Mouse (Mus musculus) erythroid progenitor cell, adult 5-6 weeks (primary cell): Measurements from ENCODE around the gene Vmn1r211. TPM values are rescaled to one million over a fixed set of nuclear protein-coding genes. Genes with fewer than 3 reads are reported as not detected.
"Not testable (repeated sequence)": the region's sequence is repeated elsewhere in the genome, so short reads cannot be mapped to it uniquely, and the experiment has no call there.

ENCODE experiments used
- ATAC-seq: replicated peaks from 2 replicates; pipeline ENCODE4 v1.8.0; 2016; ENCODE audit warnings: moderate number of reproducible peaks, mild to moderate bottlenecking, moderate TSS enrichment, inconsistent platforms; ENCODE audit not compliant: poor library complexity, low FRiP score, severe bottlenecking
- total RNA-seq, 2 experiments: library from RNA; stranded (forward) in 1 of 2; stranded (reverse) in 1 of 2; fragments of 150-400 nt in 1 of 2; fragments of 186-747, 209-891 nt in 1 of 2; gene quantifications; 2 replicates each; pipeline versions ENCODE4 v1.2.3 to v1.2.4; 2015 to 2017; ENCODE audit warnings: low replicate concordance in 2 of 2

The Vmn1r211 gene
- not detected in 2 replicates for total RNA-seq (2015; ENCODE audit: low replicate concordance)
- not detected in 2 replicates for total RNA-seq (2017; ENCODE audit: low replicate concordance)

DNA sequence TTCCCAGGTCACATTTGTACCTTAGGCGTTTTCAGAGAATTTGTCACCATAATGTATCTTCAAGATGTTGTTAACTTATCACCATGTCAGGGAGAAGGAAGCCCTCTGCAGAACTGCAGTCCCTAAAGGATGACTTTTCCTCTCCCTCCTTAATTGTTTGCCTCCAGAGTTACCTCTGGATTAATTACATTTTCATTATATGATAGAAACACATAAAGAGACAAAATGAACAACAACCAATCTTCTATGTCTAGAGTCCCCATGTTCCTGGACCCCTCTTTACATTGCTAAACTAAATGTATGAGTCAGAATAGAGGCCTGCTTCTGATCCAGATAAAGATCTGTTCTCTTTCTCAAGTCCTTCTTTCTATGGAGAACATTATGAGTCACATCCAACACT is at the start of gene Vmn1r211:
Gene Vmn1r211 (minus strand): TSS at position 101 of the 400 bp plus-strand sequence.
- no peak for ATAC-seq

DNA sequence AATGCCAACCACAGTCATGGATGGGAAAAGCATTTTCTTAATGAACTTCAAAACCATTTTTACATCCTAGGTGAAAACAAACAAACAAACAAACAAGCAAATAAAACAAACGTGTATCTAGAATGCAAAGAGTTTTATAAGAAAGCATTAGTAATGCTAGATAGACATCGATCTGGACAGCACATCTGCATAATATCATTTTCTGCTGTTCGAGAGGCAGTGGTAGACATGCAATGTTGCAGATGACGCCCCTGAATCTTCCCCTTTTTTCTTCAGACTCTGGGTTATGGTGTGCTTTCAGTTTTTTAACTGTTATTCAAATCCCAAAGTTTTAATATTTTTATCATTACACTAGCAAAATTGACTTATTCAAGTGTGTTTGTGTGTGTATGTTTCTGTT is 26.7 kb upstream of the Vmn1r211 start, which contains the start of gene Vmn1r212:
Gene Vmn1r212 (minus strand): TSS at position 101 of the 400 bp plus-strand sequence.
- ATAC-seq = no peak

DNA sequence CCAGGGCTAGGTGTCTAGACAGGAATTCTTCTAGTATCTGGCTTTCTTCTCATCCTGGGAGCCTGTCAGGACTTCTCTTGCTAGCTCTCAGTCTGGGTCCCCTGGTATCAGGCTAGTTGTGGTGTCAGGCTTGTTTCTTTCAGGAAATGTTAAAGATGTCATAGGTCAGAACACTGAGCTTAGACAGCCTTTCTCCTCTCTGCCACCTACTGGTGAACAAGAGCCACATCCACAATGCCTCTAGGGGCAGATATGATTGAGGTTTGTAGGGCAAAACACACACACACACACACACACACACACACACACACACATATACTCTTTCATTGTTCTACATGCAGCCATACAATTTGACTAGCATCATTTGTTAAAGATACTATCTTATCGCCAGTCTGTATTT is 21.9 kb upstream of the Vmn1r211 start:
- no peak for ATAC-seq

DNA sequence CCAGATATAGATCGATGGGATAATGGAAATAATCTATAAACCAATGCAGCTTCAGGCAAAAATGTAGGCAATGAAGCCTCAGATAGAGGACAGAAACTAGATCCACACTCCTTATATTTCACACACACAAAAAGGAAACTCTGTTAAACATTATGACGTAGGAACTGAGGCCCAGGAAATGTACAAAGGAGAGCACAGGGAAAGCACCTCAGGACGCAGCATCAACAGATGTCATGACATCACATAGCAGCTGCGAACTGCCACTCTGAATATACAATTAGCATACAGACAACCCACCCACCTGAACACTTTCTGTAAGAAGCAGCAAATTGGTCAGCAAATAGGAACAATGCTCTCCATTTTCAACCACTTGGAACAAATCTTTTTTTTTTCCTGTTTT is 2.6 kb downstream of the Vmn1r211 start:
- ATAC-seq = no peak

DNA sequence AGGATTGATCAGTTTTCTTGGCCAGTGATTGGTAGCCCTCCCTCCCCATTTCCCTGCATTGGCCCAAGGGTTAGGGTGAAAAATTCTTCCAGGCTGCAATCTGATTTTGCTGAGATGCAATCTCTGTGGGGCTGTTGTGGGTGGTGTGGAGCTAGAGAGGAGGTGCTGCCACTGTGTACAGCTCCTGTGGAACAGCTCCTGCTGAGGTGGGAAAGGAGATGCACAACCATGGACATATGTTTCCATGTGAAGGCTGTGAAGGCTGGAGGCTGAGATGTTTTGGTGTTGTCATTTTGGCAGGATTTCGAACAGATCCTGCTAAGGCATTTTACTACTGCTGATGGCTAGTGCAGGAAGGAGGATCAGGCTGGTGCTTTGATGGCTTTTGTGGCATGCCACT is 10.6 kb downstream of the Vmn1r211 start:
- ATAC-seq = no peak

- ATAC-seq = not testable (repeated sequence)
Measured at GRCm38 (mm10) chr13:22844304-22844703, 13.1 kb downstream of the Vmn1r211 start.

DNA sequence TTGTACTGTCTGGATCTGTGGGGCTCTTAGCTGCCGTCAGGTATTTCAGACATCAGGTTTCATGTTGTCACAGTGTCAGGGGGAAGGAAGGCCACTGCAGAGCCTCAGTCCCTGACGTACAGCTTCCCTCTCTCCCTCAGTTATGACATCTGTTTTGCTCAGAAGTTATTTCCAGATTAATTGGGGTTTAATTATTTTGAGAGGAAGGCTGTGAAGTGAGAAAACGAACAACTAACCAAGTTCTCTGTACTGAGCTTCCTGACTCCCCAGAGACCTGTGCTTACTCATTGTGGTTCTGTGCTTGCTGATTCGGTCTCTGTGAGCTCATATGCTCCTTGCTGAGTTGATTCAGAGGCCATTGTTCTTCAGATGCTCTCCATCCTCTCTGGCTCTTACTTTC is 26.1 kb downstream of the Vmn1r211 start, which contains the start of gene Vmn1r210:
Gene Vmn1r210 (minus strand): TSS at position 101 of the 400 bp plus-strand sequence.
- ATAC-seq = no peak

DNA sequence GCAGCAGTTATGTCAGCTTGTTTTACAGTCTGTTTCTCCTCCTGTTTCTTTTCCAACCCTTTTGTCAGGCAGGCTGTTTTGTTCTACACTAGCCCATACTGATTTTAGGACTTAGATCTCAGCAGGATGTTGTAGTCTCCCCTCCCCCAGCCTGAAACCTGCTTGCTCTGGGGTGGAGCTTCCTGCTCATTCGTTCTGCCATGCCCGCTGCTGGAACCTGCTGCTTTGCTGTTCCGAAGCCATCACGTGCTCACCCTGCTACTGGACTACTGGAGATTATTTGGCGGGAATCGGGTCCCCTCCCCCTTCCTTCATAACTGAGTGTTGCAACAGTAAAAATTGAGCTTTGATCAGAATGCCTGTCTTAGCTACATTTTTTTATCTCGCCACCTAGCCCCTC is 28.0 kb downstream of the Vmn1r211 start:
- not testable (repeated sequence) for ATAC-seq

GRCm38 (mm10) chr13:22821601-22822000 is 35.8 kb downstream of the Vmn1r211 start:
- ATAC-seq = not testable (repeated sequence)

DNA sequence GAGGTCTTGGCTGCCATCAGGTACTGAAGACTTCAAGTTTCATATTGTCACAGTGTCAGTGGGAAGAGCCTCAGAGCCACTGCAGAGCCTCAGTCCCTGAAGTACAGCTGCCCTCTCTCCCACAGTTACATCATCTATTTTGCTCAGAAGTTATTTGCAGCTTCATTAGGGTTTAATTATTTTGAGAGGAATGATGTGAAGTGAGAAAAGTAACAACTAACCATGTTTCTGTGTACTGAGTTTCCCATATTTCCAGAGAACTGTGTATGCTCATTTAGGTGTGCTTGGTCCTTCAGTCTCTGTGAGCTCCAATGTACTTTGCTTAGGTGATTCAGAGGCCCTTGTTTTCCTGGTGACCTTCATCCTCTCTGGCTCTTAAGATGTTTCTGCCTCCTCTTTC is 47.8 kb downstream of the Vmn1r211 start, which contains the start of gene Vmn1r209:
Gene Vmn1r209 (minus strand): TSS at position 101 of the 400 bp plus-strand sequence.
- ATAC-seq = not testable (repeated sequence)

Other genes with a start within 250 kb of the Vmn1r211 start
- gene Vmn1r206, start 233.3 kb downstream of the Vmn1r211 start, total RNA-seq (2015; ENCODE audit: low replicate concordance) = not detected in 2 replicates
- not detected in 2 replicates for gene Vmn1r206, start 233.3 kb downstream of the Vmn1r211 start, total RNA-seq (2017; ENCODE audit: low replicate concordance)
- gene Vmn1r207-ps, start 127.9 kb downstream of the Vmn1r211 start, total RNA-seq (2015; ENCODE audit: low replicate concordance) = not detected in 2 replicates
- gene Vmn1r207-ps, start 127.9 kb downstream of the Vmn1r211 start, total RNA-seq (2017; ENCODE audit: low replicate concordance) = not detected in 2 replicates
- not detected in 2 replicates for gene Vmn1r208, start 80.2 kb downstream of the Vmn1r211 start, total RNA-seq (2015; ENCODE audit: low replicate concordance)
- gene Vmn1r208, start 80.2 kb downstream of the Vmn1r211 start, total RNA-seq (2017; ENCODE audit: low replicate concordance) = not detected in 2 replicates
- gene Vmn1r209, start 47.9 kb downstream of the Vmn1r211 start, total RNA-seq (2015; ENCODE audit: low replicate concordance) = not detected in 2 replicates
- gene Vmn1r209, start 47.9 kb downstream of the Vmn1r211 start, total RNA-seq (2017; ENCODE audit: low replicate concordance) = not detected in 2 replicates
- gene Vmn1r210, start 26.2 kb downstream of the Vmn1r211 start, total RNA-seq (2015; ENCODE audit: low replicate concordance) = not detected in 2 replicates
- gene Vmn1r210, start 26.2 kb downstream of the Vmn1r211 start, total RNA-seq (2017; ENCODE audit: low replicate concordance) = not detected in 2 replicates
- gene Vmn1r212, start 26.6 kb upstream of the Vmn1r211 start, total RNA-seq (2015; ENCODE audit: low replicate concordance) = not detected in 2 replicates
- not detected in 2 replicates for gene Vmn1r212, start 26.6 kb upstream of the Vmn1r211 start, total RNA-seq (2017; ENCODE audit: low replicate concordance)
- not detected in 2 replicates for gene Vmn1r213, start 150.1 kb upstream of the Vmn1r211 start, total RNA-seq (2015; ENCODE audit: low replicate concordance)
- gene Vmn1r213, start 150.1 kb upstream of the Vmn1r211 start, total RNA-seq (2017; ENCODE audit: low replicate concordance) = not detected in 2 replicates
- gene Vmn1r214, start 172.9 kb upstream of the Vmn1r211 start, total RNA-seq (2015; ENCODE audit: low replicate concordance) = not detected in 2 replicates
- gene Vmn1r214, start 172.9 kb upstream of the Vmn1r211 start, total RNA-seq (2017; ENCODE audit: low replicate concordance) = not detected in 2 replicates
- not detected in 2 replicates for gene Vmn1r215, start 210.5 kb upstream of the Vmn1r211 start, total RNA-seq (2015; ENCODE audit: low replicate concordance)
- not detected in 2 replicates for gene Vmn1r215, start 210.5 kb upstream of the Vmn1r211 start, total RNA-seq (2017; ENCODE audit: low replicate concordance)